Mouse (Mus musculus): ENCODE measurements around the gene Prkg1.

DNA sequence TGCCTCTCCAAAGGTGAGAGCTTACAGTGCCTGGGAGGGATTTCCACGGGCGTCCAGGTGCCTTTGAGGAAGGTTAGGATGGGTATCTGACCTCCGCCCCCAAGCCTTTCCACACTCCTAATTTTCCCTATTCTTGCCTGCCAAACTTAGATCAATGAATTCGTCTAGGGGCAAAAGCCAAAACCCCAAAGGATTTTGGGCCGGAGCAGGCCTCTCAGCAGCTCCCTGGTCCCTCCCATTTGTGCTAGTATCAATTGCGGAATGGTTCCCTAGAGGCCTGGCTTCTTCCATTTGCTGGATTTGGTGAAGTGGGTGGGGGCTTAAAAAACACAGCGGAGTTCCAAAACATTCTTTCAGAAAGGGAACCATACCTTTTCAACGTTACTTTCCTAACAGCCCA is 99.8 kb downstream of the Prkg1 start:
- TF ChIP-seq POLR2A (IDR thresholded peaks at IDR 0.05; ENCODE audit: low read depth, low read length): no peak
- no peak for TF ChIP-seq CTCF (IDR thresholded peaks at IDR 0.05; ENCODE audit: borderline replicate concordance, insufficient read depth, low read length)
